Mouse (Mus musculus): ENCODE results near the gene Mfap1a.

- TF ChIP-seq CTCF (conservative IDR thresholded peaks at IDR 0.05; ENCODE audit: insufficient read depth, insufficient read length, low read depth, low read length) (no peak), POLR2A (IDR thresholded peaks at IDR 0.05; ENCODE audit: low read depth, low read length) (no peak)
These were observed 56.4 kb downstream of the Mfap1a start for GRCm38 (mm10) chr2:121450093-121450492.
